Mouse (Mus musculus) liver, adult 2 months (tissue): ENCODE measurements around the gene Pan3.

ENCODE experiments used
- CTCF ChIP-seq: fragments of 200-500 bp; IDR thresholded peaks from 2 replicates; pipeline ENCODE4 v1.5.1; 2011; ENCODE audit warnings: low read depth, low read length, control low read depth
- POLR2A ChIP-seq: fragments of 200-500 bp; IDR thresholded peaks from 2 replicates; pipeline ENCODE4 v1.6.1; 2011; ENCODE audit warnings: low read length, control low read depth; ENCODE audit not compliant: insufficient read depth; ENCODE audit errors: extremely low read depth

- TF ChIP-seq CTCF (no peak), POLR2A (no peak)
Observed at GRCm38 (mm10) chr5:147495961-147496360, 66.0 kb downstream of the Pan3 start.
